Mouse (Mus musculus) forebrain, embryonic 12.5 days (tissue): ENCODE measurements at regions not wholly inside any gene's neighbourhood (a gene's known extent, or its start where the extent isn't known, plus 50 kb on each side); places are given as distances from the start of the nearest gene placed in this dataset.

Experiments
- ATAC-seq: fragments of 200-750 bp; cut with Nextera tagmentation; 2 replicates; pipeline ENCODE4 v1.8.0; 2017; ENCODE audit warnings: moderate TSS enrichment; ENCODE audit not compliant: low FRiP score
- H3K27ac ChIP-seq: fragments of 300-500 bp; sonication (generic); 2 replicates; pipeline ENCODE4 v1.5.1; 2016; ENCODE audit warnings: mild to moderate bottlenecking
- H3K27me3 ChIP-seq: fragments of 300-500 bp; sonication (generic); 2 replicates; pipeline ENCODE4 v1.6.1; 2016; ENCODE audit warnings: mild to moderate bottlenecking
- H3K36me3 ChIP-seq: fragments of 300-500 bp; sonication (generic); replicated peaks from 2 replicates; pipeline ENCODE4 v1.6.1; 2016; ENCODE audit warnings: mild to moderate bottlenecking
- H3K4me1 ChIP-seq: fragments of 300-500 bp; sonication (generic); 2 replicates; pipeline ENCODE4 v1.6.1; 2016
- H3K4me2 ChIP-seq: fragments of 300-500 bp; sonication (generic); 2 replicates; pipeline ENCODE4 v1.6.1; 2016; ENCODE audit warnings: mild to moderate bottlenecking, moderate library complexity
- H3K4me3 ChIP-seq: fragments of 300-500 bp; sonication (generic); replicated peaks from 2 replicates; pipeline ENCODE4 v1.5.1; 2016; ENCODE audit warnings: mild to moderate bottlenecking
- H3K9ac ChIP-seq: fragments of 300-500 bp; sonication (generic); 2 replicates; pipeline ENCODE4 v1.6.1; 2016; ENCODE audit warnings: mild to moderate bottlenecking
- H3K9me3 ChIP-seq: fragments of 300-500 bp; sonication (generic); 2 replicates; pipeline ENCODE4 v1.6.1; 2016
- WGBS: fragments of 180-500 bp; shearing (Covaris S2); methylation state at CpG from one replicate; pipeline ENCODE4 v1.1.7; 2016; 5-methylcytosine and 5-hydroxymethylcytosine counted together

DNA sequence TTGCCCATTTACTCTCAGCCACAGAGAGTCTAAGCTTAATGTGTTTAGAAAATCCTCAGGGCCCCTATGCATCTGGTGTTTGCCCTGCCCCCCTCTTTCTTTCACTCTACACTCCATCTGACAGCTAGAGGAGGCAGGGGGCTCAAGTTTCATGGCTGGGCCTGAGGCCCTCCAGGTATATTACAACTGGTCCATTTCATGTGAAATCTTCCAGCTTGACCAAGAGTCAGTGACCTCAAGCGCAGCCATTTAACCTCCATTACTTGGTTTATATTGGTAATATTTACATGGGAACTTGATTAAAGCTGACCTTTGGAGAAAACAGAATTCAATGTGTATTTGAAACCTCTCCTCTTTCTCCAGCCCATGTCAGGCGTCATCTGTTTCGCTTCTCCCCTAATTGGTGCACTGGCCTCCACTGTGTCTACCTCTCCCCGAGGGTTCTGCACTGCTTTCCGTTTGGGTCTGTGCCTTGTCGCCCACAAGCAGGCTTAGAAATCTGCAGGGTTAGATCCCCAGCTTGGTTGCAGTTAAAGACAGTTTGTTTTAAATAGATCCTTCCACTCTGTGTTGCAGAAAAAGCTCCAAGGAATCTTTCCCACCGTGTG lies 327.6 kb upstream of the Npvf start:
- no peaks in the 10 kb centered on the region for H3K9me3 ChIP-seq
- peaks cover 56% of the 10 kb centered on the region for H3K4me1 ChIP-seq
- H3K27me3 ChIP-seq = peaks cover 29% of the 10 kb centered on the region
- 56% methylated on average over 7 of the region's 7 CpGs for WGBS
- no peak overlapping the region for H3K4me2 ChIP-seq
- H3K36me3 ChIP-seq = no peaks in the 10 kb centered on the region
- no peak overlapping the region; the same call in 1 of the 2 replicates for H3K9ac ChIP-seq
- peak overlapping the region; percentile 46; the same call in 1 of the 2 replicates for H3K27ac ChIP-seq
- no peak overlapping the region for H3K4me3 ChIP-seq
- no peak for ATAC-seq

DNA sequence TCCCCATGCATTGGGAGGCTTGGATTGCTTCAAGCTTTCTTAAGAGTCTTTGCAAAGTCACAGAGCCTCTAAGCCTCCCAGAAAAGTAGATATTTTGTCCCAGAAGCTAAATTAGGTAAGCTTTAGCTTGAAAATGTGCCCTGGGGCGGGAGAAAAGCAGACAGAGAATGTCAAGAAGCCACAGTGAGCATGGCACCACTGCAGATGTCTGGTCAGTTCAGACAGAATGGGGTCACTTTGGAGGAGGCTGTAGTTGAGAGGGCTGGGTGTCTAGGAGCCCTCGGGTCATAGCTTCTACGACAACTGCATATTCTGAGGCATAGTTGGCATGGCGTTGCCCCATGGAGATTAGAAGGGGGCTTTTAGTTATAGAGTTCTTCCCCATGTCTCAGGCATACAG lies 328.6 kb upstream of the Npvf start:
- Histone ChIP-seq H3K9ac (no peak overlapping the region), H3K27ac (peak overlapping the region; percentile 46), H3K27me3 (peaks cover 19% of the 10 kb centered on the region), H3K36me3 (no peaks in the 10 kb centered on the region), H3K9me3 (no peaks in the 10 kb centered on the region), H3K4me3 (no peak overlapping the region), H3K4me2 (no peak overlapping the region), H3K4me1 (peaks cover 50% of the 10 kb centered on the region)
- no peak for ATAC-seq
- WGBS = 84% methylated on average over 4 of the region's 4 CpGs

DNA sequence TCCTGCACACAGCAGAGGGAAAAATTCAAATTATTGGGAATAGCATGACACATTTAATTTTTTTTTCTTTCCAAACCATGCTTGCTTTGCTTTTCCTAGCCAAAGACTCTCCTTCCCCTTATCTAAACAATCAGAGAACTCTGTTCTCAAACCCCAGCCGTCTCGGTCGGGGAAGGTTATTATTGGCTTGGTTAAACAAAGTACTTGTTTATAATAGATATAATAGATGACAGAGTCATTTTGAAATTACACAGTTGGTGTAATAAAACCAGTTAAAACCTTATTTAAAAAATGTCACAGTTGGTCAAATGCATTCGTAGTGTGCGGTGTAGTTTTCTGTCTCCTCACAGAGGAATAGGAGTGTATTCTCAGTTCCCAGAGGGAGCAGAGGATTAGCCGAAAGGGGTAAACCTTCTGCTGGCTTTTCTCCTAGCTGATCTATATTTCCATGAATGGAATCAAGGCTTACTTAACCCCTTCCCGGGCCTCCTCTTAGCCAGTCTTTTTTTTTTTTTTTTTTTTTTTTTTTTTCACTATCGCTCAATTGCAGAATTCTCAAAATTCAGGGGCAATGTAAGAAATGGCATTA lies 329.4 kb upstream of the Npvf start:
- Histone ChIP-seq H3K27ac (no peak overlapping the region), H3K36me3 (no peaks in the 10 kb centered on the region), H3K4me3 (no peak overlapping the region), H3K9ac (no peak overlapping the region), H3K4me2 (no peak overlapping the region), H3K9me3 (no peaks in the 10 kb centered on the region), H3K4me1 (peaks cover 45% of the 10 kb centered on the region), H3K27me3 (peaks cover 18% of the 10 kb centered on the region)
- 32% methylated on average over 8 of the region's 8 CpGs for WGBS
- ATAC-seq = no peak

DNA sequence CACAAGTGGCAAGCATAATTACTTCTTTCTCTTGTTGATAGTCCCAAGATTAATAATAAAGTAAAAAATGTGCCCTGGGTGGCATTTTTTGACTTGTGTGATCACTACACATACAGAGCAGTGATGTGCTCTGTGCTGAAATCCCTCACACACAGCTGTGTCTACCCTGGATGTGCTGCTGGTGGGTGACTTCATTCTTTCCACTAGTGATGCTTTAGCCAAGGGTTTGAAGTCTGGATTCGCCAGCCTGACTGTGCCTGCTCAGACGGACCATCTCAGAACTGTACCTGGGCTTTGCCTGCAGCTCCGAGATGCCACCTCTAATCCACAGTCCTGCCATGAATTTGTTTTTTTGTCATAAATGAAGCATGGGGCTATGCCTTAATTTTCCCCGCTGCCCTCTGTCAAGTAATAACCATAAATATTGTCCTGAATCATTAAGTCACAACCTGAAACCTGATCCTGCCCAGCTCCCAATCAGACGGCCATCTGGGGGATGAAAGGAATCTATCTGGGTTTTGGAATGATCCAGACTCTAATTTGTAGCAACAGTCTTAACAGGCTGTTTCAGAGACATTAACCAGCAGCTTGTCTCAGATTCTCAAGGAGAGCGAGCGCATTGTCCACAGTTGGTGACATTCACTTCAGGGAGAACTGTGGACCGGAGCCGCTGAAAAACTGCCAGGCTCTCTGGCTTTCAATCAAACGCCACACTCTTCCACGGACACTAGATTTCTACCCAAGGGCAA lies 330.1 kb upstream of the Npvf start:
- H3K27me3 ChIP-seq = peaks cover 19% of the 10 kb centered on the region
- H3K36me3 ChIP-seq = no peaks in the 10 kb centered on the region
- WGBS = 57% methylated on average over 11 of the region's 11 CpGs
- no peak overlapping the region for H3K4me3 ChIP-seq
- no peak for ATAC-seq
- H3K4me2 ChIP-seq = no peak overlapping the region
- H3K9me3 ChIP-seq = no peaks in the 10 kb centered on the region
- peak overlapping the region; percentile 42; the same call in 1 of the 2 replicates for H3K27ac ChIP-seq
- no peak overlapping the region for H3K9ac ChIP-seq
- peaks cover 44% of the 10 kb centered on the region for H3K4me1 ChIP-seq

DNA sequence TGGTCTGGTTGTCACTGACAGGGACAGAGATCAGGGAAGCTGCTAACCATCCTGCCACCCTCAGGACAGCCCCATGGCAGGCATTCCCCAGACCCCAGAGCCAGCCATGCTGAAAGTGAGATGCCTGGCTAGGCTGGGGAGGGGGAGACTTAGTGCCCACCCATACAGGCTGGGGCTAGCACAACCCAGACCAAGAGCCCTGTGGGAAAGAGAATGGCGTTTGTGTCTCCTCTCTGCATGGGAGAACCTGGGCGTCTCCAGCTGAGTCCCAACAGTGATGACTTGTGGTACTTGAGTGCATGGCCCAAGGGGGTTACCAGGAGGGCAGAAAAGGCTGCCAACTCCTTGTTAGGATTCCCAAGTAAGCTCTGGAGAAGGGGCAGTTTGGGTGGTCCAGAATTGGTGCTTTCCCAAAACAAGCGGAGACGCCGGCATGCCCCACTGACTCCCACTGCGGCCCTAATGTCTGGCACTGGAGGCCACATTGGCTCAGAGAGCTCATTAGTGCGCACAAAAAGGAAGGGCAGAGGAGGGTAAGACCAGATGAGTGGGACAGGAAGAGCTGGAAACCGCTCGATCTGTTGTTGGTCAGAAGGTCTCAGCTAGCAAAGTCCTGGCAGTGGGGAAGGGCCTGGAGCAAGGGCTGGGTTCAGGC lies 332.2 kb upstream of the Npvf start:
- H3K27ac ChIP-seq = no peak overlapping the region

DNA sequence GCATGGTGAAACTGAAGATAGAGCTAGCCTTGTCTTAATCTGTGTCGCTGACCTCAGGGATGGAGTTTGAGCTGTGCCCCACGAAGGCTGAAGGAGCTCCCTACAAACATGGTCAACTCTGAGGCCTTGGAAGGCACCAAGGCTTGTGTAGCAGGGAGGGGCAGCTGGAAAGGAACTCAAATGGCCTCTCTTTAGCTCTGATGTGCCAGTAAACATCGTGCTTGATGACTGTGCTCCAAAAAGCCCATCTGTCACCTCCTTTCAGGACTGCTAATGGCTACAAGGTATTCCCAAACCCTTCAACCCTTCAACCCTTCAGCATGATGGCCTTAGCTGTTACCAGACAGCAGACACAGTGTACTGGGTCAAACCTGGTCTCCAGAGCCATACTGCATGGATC lies 334.3 kb upstream of the Npvf start:
- Histone ChIP-seq H3K4me1 (peaks cover 18% of the 10 kb centered on the region), H3K36me3 (no peaks in the 10 kb centered on the region), H3K9me3 (no peaks in the 10 kb centered on the region), H3K4me3 (no peak overlapping the region), H3K9ac (no peak overlapping the region), H3K27ac (no peak overlapping the region), H3K4me2 (no peak overlapping the region), H3K27me3 (peaks cover 7% of the 10 kb centered on the region; the same call in 1 of the 2 replicates)
- whole genome bisulfite sequencing = 83% methylated on average over 3 of the region's 3 CpGs
- ATAC-seq = no peak

More for the DNA sequence above, 332.2 kb upstream of the Npvf start:
- 66% methylated on average over 9 of the region's 9 CpGs for WGBS
- Histone ChIP-seq H3K4me1 (peaks cover 39% of the 10 kb centered on the region), H3K9me3 (no peaks in the 10 kb centered on the region), H3K4me3 (no peak overlapping the region), H3K4me2 (no peak overlapping the region), H3K36me3 (no peaks in the 10 kb centered on the region), H3K9ac (no peak overlapping the region), H3K27me3 (peaks cover 13% of the 10 kb centered on the region; the same call in 1 of the 2 replicates)
- no peak for ATAC-seq

DNA sequence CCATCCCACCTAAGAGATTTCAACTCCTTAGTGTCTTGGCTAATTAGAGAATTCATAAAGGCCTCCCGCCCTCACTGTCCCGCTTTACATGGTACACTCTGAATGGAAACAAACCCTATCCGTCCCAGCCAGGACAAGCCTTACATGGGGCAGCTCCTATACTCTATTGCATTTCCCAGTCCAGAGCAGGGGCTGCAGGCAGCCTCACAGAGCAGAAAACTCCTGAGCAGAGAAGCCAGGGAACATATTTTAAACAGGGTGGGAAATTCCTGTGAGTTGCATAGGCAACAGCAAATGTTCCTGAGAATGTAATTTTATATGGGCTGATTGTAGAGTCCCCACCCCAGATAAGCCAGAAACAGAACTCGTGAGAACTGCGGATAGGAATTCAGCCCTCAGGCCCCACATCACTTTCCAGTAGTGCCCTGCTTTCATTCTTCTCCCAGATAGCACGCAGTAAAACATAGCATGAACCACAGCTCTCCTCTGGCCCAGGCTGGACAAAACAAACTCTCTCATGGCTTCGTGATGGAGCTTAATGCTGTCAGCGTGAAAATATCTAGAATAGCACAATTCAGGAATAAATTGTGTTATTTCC lies 337.4 kb upstream of the Npvf start:
- Histone ChIP-seq H3K27me3 (peaks cover 7% of the 10 kb centered on the region; the same call in 1 of the 2 replicates), H3K4me3 (no peak overlapping the region), H3K36me3 (no peaks in the 10 kb centered on the region), H3K9me3 (no peaks in the 10 kb centered on the region), H3K4me2 (no peak overlapping the region), H3K4me1 (peaks cover 9% of the 10 kb centered on the region), H3K9ac (no peak overlapping the region), H3K27ac (no peak overlapping the region)
- WGBS = 84% methylated on average over 8 of the region's 8 CpGs
- ATAC-seq = no peak

DNA sequence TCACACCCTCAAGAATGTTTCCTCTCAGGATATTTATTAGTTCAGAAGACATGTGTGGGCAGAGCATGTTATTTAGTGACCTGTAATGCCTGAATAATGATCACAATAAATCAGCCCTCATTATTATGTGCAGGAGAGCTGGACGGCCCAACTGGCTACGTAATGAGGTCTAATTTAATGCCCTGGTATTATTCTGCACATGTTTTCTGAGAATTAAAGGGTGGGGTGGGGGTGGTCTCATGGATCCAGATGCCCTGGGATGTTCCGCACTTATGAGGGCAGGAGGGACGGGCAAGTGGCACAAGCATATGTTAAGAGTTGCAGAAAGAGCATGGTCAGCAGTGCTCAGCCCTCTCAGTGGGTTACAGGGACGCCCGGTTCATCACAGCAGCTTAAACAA lies 339.7 kb upstream of the Npvf start:
- H3K4me1 ChIP-seq = peaks cover 8% of the 10 kb centered on the region
- no peak overlapping the region for H3K4me3 ChIP-seq
- ATAC-seq = 0 out of 2 replicates have a peak, but pooled peaks have one; percentile 23
- H3K36me3 ChIP-seq = no peaks in the 10 kb centered on the region
- WGBS = 56% methylated on average over 6 of the region's 6 CpGs
- no peak overlapping the region for H3K4me2 ChIP-seq
- H3K27me3 ChIP-seq = 0 out of 2 replicates have a peak, but pooled peaks cover 7% of the 10 kb centered on the region
- H3K9ac ChIP-seq = no peak overlapping the region
- H3K9me3 ChIP-seq = no peaks in the 10 kb centered on the region
- no peak overlapping the region for H3K27ac ChIP-seq

DNA sequence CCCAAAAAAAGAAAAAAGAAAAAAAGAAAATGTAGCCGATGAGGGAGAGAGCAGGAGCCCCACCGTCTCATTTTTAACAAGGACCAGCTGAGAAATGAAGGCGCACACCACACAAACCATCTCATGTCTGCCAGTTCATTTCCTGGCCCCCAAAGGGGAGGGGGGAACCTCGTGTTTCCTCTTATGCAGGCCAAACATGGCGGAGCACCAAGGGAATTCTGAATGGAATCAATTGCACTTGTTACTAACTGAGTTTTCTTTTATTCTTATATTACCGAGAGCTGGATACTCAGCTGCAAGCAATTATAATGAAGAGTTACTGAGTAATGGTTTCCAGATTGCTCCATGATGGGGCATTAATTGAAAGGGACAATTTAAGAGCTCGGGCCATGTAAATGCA lies 348.5 kb upstream of the Npvf start:
- peaks cover 12% of the 10 kb centered on the region for H3K27me3 ChIP-seq
- peaks cover 26% of the 10 kb centered on the region for H3K4me1 ChIP-seq
- no peak overlapping the region for H3K4me3 ChIP-seq
- 0 out of 2 replicates have a peak overlapping the region, but pooled peaks have one; percentile 59 for H3K27ac ChIP-seq
- H3K36me3 ChIP-seq = no peaks in the 10 kb centered on the region
- no peak overlapping the region for H3K9ac ChIP-seq
- no peak for ATAC-seq
- no peaks in the 10 kb centered on the region for H3K9me3 ChIP-seq
- WGBS = 53% methylated on average over 7 of the region's 7 CpGs
- no peak overlapping the region for H3K4me2 ChIP-seq

DNA sequence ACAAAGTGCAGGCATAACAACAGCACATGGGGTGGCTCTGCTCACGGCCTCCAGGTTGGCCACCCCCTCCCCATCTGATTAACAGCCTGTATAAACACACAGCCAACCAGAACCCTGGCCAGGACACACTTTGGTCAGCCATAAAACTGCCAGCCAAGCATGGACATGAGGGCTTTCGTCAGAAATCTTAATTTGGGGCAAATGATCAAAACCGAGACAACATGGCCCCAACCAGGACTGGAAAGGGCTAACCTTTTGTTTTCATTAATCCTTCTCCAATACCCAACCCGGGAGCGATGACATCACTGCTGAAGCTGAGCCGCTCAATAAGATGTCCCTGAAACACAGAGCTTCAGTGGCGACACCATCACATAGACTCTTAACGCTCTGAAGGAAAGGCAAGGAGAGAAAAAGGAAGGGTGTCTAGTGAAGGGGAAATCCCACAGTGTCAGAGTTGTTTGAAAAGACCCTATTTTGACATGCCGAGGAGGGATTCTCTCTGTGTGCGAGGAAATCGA lies 351.9 kb upstream of the Npvf start:
- ATAC-seq = peak; percentile 77
- H3K9ac ChIP-seq = no peak overlapping the region
- peak overlapping the region; percentile 43 for H3K27ac ChIP-seq
- no peaks in the 10 kb centered on the region for H3K9me3 ChIP-seq
- peaks cover 34% of the 10 kb centered on the region for H3K4me1 ChIP-seq
- 10% methylated on average over 11 of the region's 11 CpGs for whole genome bisulfite sequencing
- no peaks in the 10 kb centered on the region for H3K36me3 ChIP-seq
- no peak overlapping the region for H3K4me3 ChIP-seq
- H3K27me3 ChIP-seq = peaks cover 29% of the 10 kb centered on the region
- peak overlapping the region; percentile 41 for H3K4me2 ChIP-seq

DNA sequence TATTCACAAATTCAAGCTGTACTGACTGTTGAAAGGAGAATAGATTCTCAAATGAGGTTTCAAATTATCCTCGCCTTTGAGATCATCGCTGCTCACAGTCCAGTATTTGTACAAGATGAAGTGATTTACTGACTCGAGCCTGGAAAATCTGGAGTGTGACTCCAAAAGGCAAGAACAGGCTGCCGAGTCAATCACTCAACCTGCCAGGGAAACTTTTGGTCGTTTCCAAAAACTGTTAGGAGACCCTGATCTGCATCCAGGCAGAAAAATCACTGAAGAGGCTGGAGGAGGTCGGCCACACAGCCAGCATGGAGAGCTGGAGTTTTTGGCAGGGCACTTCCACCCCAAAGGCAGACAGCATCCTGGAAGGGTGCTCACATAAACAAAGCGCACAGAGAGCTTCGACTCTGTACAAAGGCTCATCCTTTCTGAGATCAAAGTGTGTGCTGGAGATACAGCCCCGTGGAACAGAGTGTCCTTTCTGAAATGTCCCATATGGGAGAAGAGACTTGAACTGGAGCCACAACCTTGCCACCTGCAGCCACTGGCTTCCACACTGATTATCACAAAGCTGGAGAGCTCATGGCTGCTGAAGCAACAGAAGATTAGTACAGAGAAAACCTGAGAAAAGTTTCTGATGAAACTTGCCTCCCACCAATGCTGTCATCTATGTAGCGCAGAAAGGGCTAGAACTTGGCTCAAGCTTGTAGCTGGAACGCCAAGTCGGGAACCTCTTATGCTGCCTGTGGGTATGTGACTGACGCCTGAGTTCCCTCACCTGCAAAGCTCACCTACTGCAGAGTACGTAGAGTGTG lies 355.5 kb upstream of the Npvf start:
- Histone ChIP-seq H3K4me3 (no peak overlapping the region), H3K4me1 (peaks cover 25% of the 10 kb centered on the region), H3K9ac (no peak overlapping the region), H3K27ac (no peak overlapping the region), H3K9me3 (no peaks in the 10 kb centered on the region), H3K27me3 (peaks cover 25% of the 10 kb centered on the region), H3K36me3 (no peaks in the 10 kb centered on the region), H3K4me2 (no peak overlapping the region)
- no peak for ATAC-seq
- WGBS = 86% methylated on average over 14 of the region's 14 CpGs
